Comparison of ENCODE assay signal across 8 mouse cellular contexts in the genomic region with DNA sequence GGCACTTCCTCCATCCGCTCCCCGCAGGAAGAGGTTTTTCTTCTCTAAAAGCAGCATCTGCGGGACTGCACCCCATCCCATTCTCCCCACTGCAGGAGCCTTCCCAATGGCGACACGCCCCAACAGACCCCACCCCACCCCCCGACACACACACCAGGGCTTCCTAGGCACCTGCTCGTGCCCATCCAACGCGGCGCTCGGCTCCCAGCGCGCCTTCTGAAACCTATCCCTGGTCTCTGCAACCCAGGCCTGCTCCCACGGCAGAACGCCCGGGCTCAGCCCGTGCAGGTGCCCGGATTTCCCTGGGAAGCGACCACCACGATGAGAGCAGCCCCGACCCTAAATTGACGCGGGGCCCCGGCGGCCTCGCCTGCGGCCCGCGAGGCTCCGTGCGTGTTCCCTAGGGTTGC. TPM values are rescaled to one million over a fixed set of nuclear protein-coding genes. Genes with fewer than 3 reads are reported as not detected.
DNase-seq lines count a peak whose midpoint lies in the region; ATAC-seq and TF ChIP-seq lines count a peak whose summit lies in the region.

No protein-coding gene starts in this region.

- H3K9me3 ChIP-seq in kidney, embryonic 14.5 days (ENCODE audit: control insufficient read depth, low read length), result no peaks in the 10 kb centered on the region
- no peaks in the 10 kb centered on the region for H3K9me3 ChIP-seq in MEL (replicated peaks; ENCODE audit: insufficient read depth, low read length)
- H3K9me3 ChIP-seq in embryonic facial prominence, embryonic 13.5 days, result no peaks in the 10 kb centered on the region
- H3K9me3 ChIP-seq in midbrain, embryonic 11.5 days (ENCODE audit: control insufficient read depth, low read length), result no peaks in the 10 kb centered on the region

- H3K4me1 ChIP-seq in kidney, embryonic 14.5 days (ENCODE audit: control insufficient read depth, insufficient read depth, low read length), result peaks cover 29% of the 10 kb centered on the region
- H3K4me1 ChIP-seq in MEL (ENCODE audit: control insufficient read depth in 1 of 2, insufficient read depth in 2 of 2, low read length in 2 of 2), result peaks cover 14 to 56% of the 10 kb centered on the region in 2 experiments
- peaks cover 46% of the 10 kb centered on the region for H3K4me1 ChIP-seq in embryonic facial prominence, embryonic 13.5 days
- peaks cover 29% of the 10 kb centered on the region for H3K4me1 ChIP-seq in midbrain, embryonic 11.5 days (ENCODE audit: control insufficient read depth, insufficient read depth, low read length)

- peaks cover 58% of the 10 kb centered on the region for H3K79me2 ChIP-seq in MEL (ENCODE audit: control insufficient read depth, insufficient read depth, low read length, poor library complexity)

- peaks cover 16% of the 10 kb centered on the region for H3K36me3 ChIP-seq in kidney, embryonic 14.5 days (ENCODE audit: control insufficient read depth, insufficient read depth, low read length)
- H3K36me3 ChIP-seq in MEL (ENCODE audit: control insufficient read depth in 1 of 2, insufficient read depth in 2 of 2, low read length in 2 of 2), result peaks cover 5 to 54% of the 10 kb centered on the region in 2 experiments; a peak in 3 of 4 replicates
- peaks cover 24% of the 10 kb centered on the region for H3K36me3 ChIP-seq in embryonic facial prominence, embryonic 13.5 days
- H3K36me3 ChIP-seq in midbrain, embryonic 11.5 days (ENCODE audit: control insufficient read depth, insufficient read depth, low read length), result no peaks in the 10 kb centered on the region

- TF ChIP-seq CTCF in MEL (IDR thresholded peaks at IDR 0.05 in 2 of 3, conservative IDR thresholded peaks at IDR 0.05 in 1 of 3; ENCODE audit: control insufficient read depth in 1 of 3, insufficient read depth in 1 of 3, low read depth in 2 of 3, low read length in 3 of 3, poor library complexity in 1 of 3, severe bottlenecking in 1 of 3), result no peak

- peak overlapping the region; percentile 92 for H3K4me3 ChIP-seq in kidney, embryonic 14.5 days (ENCODE audit: low read length)
- peak overlapping the region; percentile 84 for H3K4me3 ChIP-seq in MEL (ENCODE audit: control insufficient read depth in 1 of 2, insufficient read depth in 1 of 2, low read depth in 2 of 2, low read length in 2 of 2)
- H3K4me3 ChIP-seq in embryonic facial prominence, embryonic 13.5 days, result peak overlapping the region; percentile 94
- H3K4me3 ChIP-seq in midbrain, embryonic 11.5 days (ENCODE audit: low read depth, low read length), result peak overlapping the region; percentile 62

- WGBS in kidney, embryonic 14.5 days, result under 1% methylated on average over 31 of the region's 31 CpGs
- WGBS in embryonic facial prominence, embryonic 13.5 days, result under 1% methylated on average over 31 of the region's 31 CpGs
- under 1% methylated on average over 31 of the region's 31 CpGs for WGBS in midbrain, embryonic 11.5 days

- no peak for TF ChIP-seq POLR2A in MEL (IDR thresholded peaks at IDR 0.05; ENCODE audit: control insufficient read depth in 1 of 2, insufficient read depth in 1 of 2, low read depth in 1 of 2, low read length in 2 of 2, poor library complexity in 1 of 2)

- no peaks in the 10 kb centered on the region for H3K27me3 ChIP-seq in kidney, embryonic 14.5 days (ENCODE audit: control insufficient read depth, insufficient read depth, low read length)
- no peaks in the 10 kb centered on the region for H3K27me3 ChIP-seq in MEL (ENCODE audit: control insufficient read depth in 1 of 2, insufficient read depth in 2 of 2, low read length in 2 of 2)
- no peaks in the 10 kb centered on the region for H3K27me3 ChIP-seq in embryonic facial prominence, embryonic 13.5 days
- no peaks in the 10 kb centered on the region for H3K27me3 ChIP-seq in midbrain, embryonic 11.5 days (ENCODE audit: control insufficient read depth, insufficient read depth, low read length)

- H3K27ac ChIP-seq in kidney, embryonic 14.5 days (ENCODE audit: low read depth, low read length), result peak overlapping the region; percentile 88; the same call in 1 of the 2 replicates
- H3K27ac ChIP-seq in MEL (ENCODE audit: control insufficient read depth, low read depth, low read length), result peak overlapping the region; percentile 58
- peak overlapping the region; percentile 90 for H3K27ac ChIP-seq in embryonic facial prominence, embryonic 13.5 days
- H3K27ac ChIP-seq in midbrain, embryonic 11.5 days (ENCODE audit: low read depth, low read length), result peak overlapping the region; percentile 64; the same call in 1 of the 2 replicates

- H3K4me2 ChIP-seq in kidney, embryonic 14.5 days (replicated peaks; ENCODE audit: low read depth, low read length), result peak overlapping the region; percentile 88
- peak overlapping the region; percentile 69 for H3K4me2 ChIP-seq in embryonic facial prominence, embryonic 13.5 days
- H3K4me2 ChIP-seq in midbrain, embryonic 11.5 days, result peak overlapping the region; percentile 84

- H3K9ac ChIP-seq in kidney, embryonic 14.5 days (ENCODE audit: low read depth, low read length), result peak overlapping the region; percentile 96
- peak overlapping the region; percentile 94 for H3K9ac ChIP-seq in MEL (ENCODE audit: control insufficient read depth, low read depth, low read length, poor library complexity, severe bottlenecking)
- peak overlapping the region; percentile 94 for H3K9ac ChIP-seq in embryonic facial prominence, embryonic 13.5 days
- peak overlapping the region; percentile 95 for H3K9ac ChIP-seq in midbrain, embryonic 11.5 days (ENCODE audit: low read length)

- DNase-seq in kidney, postnatal 36 days, result no peak
- peak; percentile 61 for DNase-seq in MEL (ENCODE audit: low read depth, low spot score)
- peak; percentile 52 for DNase-seq in induced T-regulatory cell, adult 2 months (ENCODE audit: low read depth)
- peak; percentile 86 for DNase-seq in midbrain, embryonic 11.5 days (ENCODE audit: low spot score, missing footprints)
- DNase-seq in thymus, postnatal 10 days (ENCODE audit: low spot score in 2 of 2), result peak; percentile 32 to 44

- TF ChIP-seq RAD21 in MEL (IDR thresholded peaks at IDR 0.05; ENCODE audit: low read depth, low read length), result no peak

- peak; percentile 17; the same call in 1 of the 2 replicates for ATAC-seq in kidney, embryonic 14.5 days (ENCODE audit: low FRiP score, low TSS enrichment)
- no peak for ATAC-seq in embryonic facial prominence, embryonic 13.5 days (ENCODE audit: insufficient number of reproducible peaks, insufficient read depth, low FRiP score, low TSS enrichment, low read depth)
- no peak for ATAC-seq in midbrain, embryonic 11.5 days (ENCODE audit: low FRiP score)
- no peak for ATAC-seq in activated CD4-positive, CD25-positive, alpha-beta regulatory T cell, adult 4 months

- no peak for TF ChIP-seq EP300 in MEL (IDR thresholded peaks at IDR 0.05; ENCODE audit: low read depth in 1 of 2, low read length in 2 of 2)

TF ChIP-seq in MEL, 35 proteins besides CTCF, POLR2A, EP300 and RAD21 (continues in another document):
- TF ChIP-seq TCF12 (IDR thresholded peaks at IDR 0.05; ENCODE audit: low read depth, low read length) (no peak), SIN3A (IDR thresholded peaks at IDR 0.05; ENCODE audit: low read length) (0 out of 2 replicates have a peak, but pooled peaks have one; percentile 42), ELF1 (IDR thresholded peaks at IDR 0.05; ENCODE audit: low read depth, low read length) (no peak), POLR2AphosphoS2 (IDR thresholded peaks at IDR 0.05; ENCODE audit: low read length) (no peak), POLR2AphosphoS5 (IDR thresholded peaks at IDR 0.05; ENCODE audit: borderline replicate concordance, low read depth, low read length) (no peak)

RNA-seq across cellular contexts. Expression of gene Ube2v1, which starts 0.7 kb away (rescaled TPM):
- 212 and 283 TPM in 2 replicates for polyA plus RNA-seq in kidney, embryonic 14.5 days (2014; fragmentation: Nextera tagmentation; extraction: Ambion mirVana)
- total RNA-seq in MEL (2012; rRNA removed), result 156 and 164 TPM in 2 replicates
- 100 to 1,000 TPM in 1 of 2 experiments, not detected in 1; 343 TPM for polyA plus RNA-seq in MEL (2012; ENCODE audit: insufficient read depth in 1 of 2, insufficient read length in 2 of 2, low read depth in 1 of 2, low replicate concordance in 2 of 2, missing spikeins in 1 of 2)
- 243 and 262 TPM in 2 replicates for polyA plus RNA-seq in embryonic facial prominence, embryonic 13.5 days (2015; fragmentation: Nextera tagmentation; extraction: Ambion mirVana)
- polyA plus RNA-seq in midbrain, embryonic 11.5 days (2014; fragmentation: Nextera tagmentation; extraction: Ambion mirVana), result 252 and 273 TPM in 2 replicates
- 100 to 1,000 TPM; 308 to 398 TPM for polyA plus RNA-seq in activated CD4-positive, CD25-positive, alpha-beta regulatory T cell, adult 4 months (2017; shearing (Covaris generic))

RNA-seq across cellular contexts. Expression of gene Gm20431, which starts 30.1 kb away (rescaled TPM):
- 5.6 and 6.1 TPM in 2 replicates for polyA plus RNA-seq in kidney, embryonic 14.5 days (2014; fragmentation: Nextera tagmentation; extraction: Ambion mirVana)
- total RNA-seq in MEL (2012; rRNA removed), result 5.2 and 8.1 TPM in 2 replicates
- polyA plus RNA-seq in MEL (2012; ENCODE audit: insufficient read depth in 1 of 2, insufficient read length in 2 of 2, low read depth in 1 of 2, low replicate concordance in 2 of 2, missing spikeins in 1 of 2), result 1 to 10 TPM in 1 of 2 experiments, not detected in 1; 5.9 TPM
- polyA plus RNA-seq in embryonic facial prominence, embryonic 13.5 days (2015; fragmentation: Nextera tagmentation; extraction: Ambion mirVana), result 9.4 and 13.4 TPM in 2 replicates
- 5.8 and 5.9 TPM in 2 replicates for polyA plus RNA-seq in midbrain, embryonic 11.5 days (2014; fragmentation: Nextera tagmentation; extraction: Ambion mirVana)
- polyA plus RNA-seq in activated CD4-positive, CD25-positive, alpha-beta regulatory T cell, adult 4 months (2017; shearing (Covaris generic)), result not detected

RNA-seq across cellular contexts. Expression of gene Cebpb, which starts 57.5 kb away (rescaled TPM):
- 7.7 and 8.3 TPM in 2 replicates for polyA plus RNA-seq in kidney, embryonic 14.5 days (2014; fragmentation: Nextera tagmentation; extraction: Ambion mirVana)
- total RNA-seq in MEL (2012; rRNA removed), result 9.9 and 20.8 TPM in 2 replicates
- 10 to 100 TPM in 1 of 2 experiments, not detected in 1; 10.7 TPM for polyA plus RNA-seq in MEL (2012; ENCODE audit: insufficient read depth in 1 of 2, insufficient read length in 2 of 2, low read depth in 1 of 2, low replicate concordance in 2 of 2, missing spikeins in 1 of 2)
- polyA plus RNA-seq in embryonic facial prominence, embryonic 13.5 days (2015; fragmentation: Nextera tagmentation; extraction: Ambion mirVana), result 2.3 and 10.1 TPM in 2 replicates
- 2.3 and 2.5 TPM in 2 replicates for polyA plus RNA-seq in midbrain, embryonic 11.5 days (2014; fragmentation: Nextera tagmentation; extraction: Ambion mirVana)
- 1 to 10 TPM in 1 of 2 experiments, under 1 TPM in 1; 0.32 to 2.6 TPM for polyA plus RNA-seq in activated CD4-positive, CD25-positive, alpha-beta regulatory T cell, adult 4 months (2017; shearing (Covaris generic))

RNA-seq across cellular contexts. Expression of gene Tmem189, which starts 58.4 kb away (rescaled TPM):
- 37.9 and 52.8 TPM in 2 replicates for polyA plus RNA-seq in kidney, embryonic 14.5 days (2014; fragmentation: Nextera tagmentation; extraction: Ambion mirVana)
- 18.2 and 21.7 TPM in 2 replicates for total RNA-seq in MEL (2012; rRNA removed)
- polyA plus RNA-seq in MEL (2012; ENCODE audit: insufficient read depth in 1 of 2, insufficient read length in 2 of 2, low read depth in 1 of 2, low replicate concordance in 2 of 2, missing spikeins in 1 of 2), result 10 to 100 TPM in 1 of 2 experiments, not detected in 1; 46.5 TPM
- 39.3 and 41.3 TPM in 2 replicates for polyA plus RNA-seq in embryonic facial prominence, embryonic 13.5 days (2015; fragmentation: Nextera tagmentation; extraction: Ambion mirVana)
- polyA plus RNA-seq in midbrain, embryonic 11.5 days (2014; fragmentation: Nextera tagmentation; extraction: Ambion mirVana), result 25.1 and 31.5 TPM in 2 replicates
- polyA plus RNA-seq in activated CD4-positive, CD25-positive, alpha-beta regulatory T cell, adult 4 months (2017; shearing (Covaris generic)), result 10 to 100 TPM; 12.6 to 13.5 TPM

Comparison
In these comparisons a context has a peak if more than half of its experiments do, and no peak if none do; other contexts are left out.
1. DNase-seq: peak in MEL (single experiment), induced T-regulatory cell, adult 2 months (single experiment), midbrain, embryonic 11.5 days (single experiment) and thymus, postnatal 10 days (2 of 2); none in kidney, postnatal 36 days (0 of 2).
2. Peak in every context shown above with its lines, with median percentiles within 50 percentile points of each other: H3K27ac ChIP-seq, H3K4me2 ChIP-seq, H3K4me3 ChIP-seq and H3K9ac ChIP-seq.